ENCODE assay signal across 8 mouse cellular contexts in the genomic region with DNA sequence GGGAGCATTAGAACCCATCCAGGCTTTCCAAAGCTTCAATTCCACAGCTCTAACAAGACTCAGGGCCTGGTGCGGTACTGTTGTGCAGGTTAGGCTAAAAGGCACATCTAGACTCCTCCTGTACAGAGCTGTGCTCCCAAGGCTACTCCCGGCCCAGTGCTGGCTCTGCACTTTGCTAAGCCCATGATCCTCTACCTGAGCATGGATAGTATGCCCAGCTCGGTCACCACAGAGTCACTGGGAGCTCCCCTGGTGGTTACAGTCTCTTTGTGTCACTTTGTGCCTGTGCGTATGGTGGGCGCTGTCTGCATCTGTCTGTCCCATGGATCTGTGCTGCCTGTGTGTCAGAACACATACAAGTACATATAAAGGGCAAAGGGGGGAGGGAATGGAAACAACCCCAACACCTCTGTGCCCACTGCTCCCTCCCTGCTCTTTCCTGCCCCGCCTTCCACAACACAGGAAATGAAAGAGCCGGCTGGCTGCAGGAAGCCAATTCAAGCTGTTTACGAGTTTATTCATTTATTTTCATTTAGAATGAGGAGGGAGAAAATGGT. TPM values are rescaled to one million over a fixed set of nuclear protein-coding genes. Genes with fewer than 3 reads are reported as not detected.
A peak's percentile ranks its signal among the peaks of the same experiment; 100 is the strongest.
DNase-seq lines count a peak whose midpoint lies in the region; ATAC-seq lines count a peak whose summit lies in the region.

No protein-coding gene starts in this region.

- H3K36me3 ChIP-seq in heart, embryonic 11.5 days (ENCODE audit: control insufficient read depth, insufficient read depth, low read length), result no peaks in the 10 kb centered on the region
- H3K36me3 ChIP-seq in kidney, embryonic 15.5 days, result no peaks in the 10 kb centered on the region

- intact Hi-C loops in left cerebral cortex, postnatal 25 days (cut with DNase I), result loop anchor here (1.0 to 5.0 kb wide), 4 partner anchors 44 to 129 kb away; partner anchors contain the start of genes Cd81 and Tssc4

- peak overlapping the region; percentile 95 for H3K27ac ChIP-seq in heart, embryonic 11.5 days (ENCODE audit: low read depth, low read length)
- H3K27ac ChIP-seq in kidney, embryonic 15.5 days, result peak overlapping the region; percentile 93

- peaks cover 38% of the 10 kb centered on the region for H3K4me1 ChIP-seq in heart, embryonic 11.5 days (ENCODE audit: control insufficient read depth, insufficient read depth, low read length)
- H3K4me1 ChIP-seq in kidney, embryonic 15.5 days, result peaks cover 67% of the 10 kb centered on the region

- ATAC-seq in heart, embryonic 11.5 days (replicated peaks; ENCODE audit: insufficient number of reproducible peaks, low FRiP score, low TSS enrichment), result no peak
- peak; percentile 30 for ATAC-seq in kidney, embryonic 15.5 days (replicated peaks; ENCODE audit: low FRiP score)

- 0 out of 2 replicates have a peak overlapping the region, but pooled peaks have one; percentile 11 for H3K4me3 ChIP-seq in heart, embryonic 11.5 days (ENCODE audit: low read depth, low read length)
- no peak overlapping the region for H3K4me3 ChIP-seq in kidney, embryonic 15.5 days (replicated peaks)

- 45% methylated on average over 8 of the region's 8 CpGs for WGBS in heart, embryonic 11.5 days (ENCODE audit: insufficient replicate concordance)
- WGBS in kidney, embryonic 15.5 days, result 40% methylated on average over 8 of the region's 8 CpGs

- peak; percentile 50 for DNase-seq in adrenal gland, postnatal 10 days
- no peak for DNase-seq in adrenal gland, postnatal 4 days (ENCODE audit: low spot score in 2 of 2)
- DNase-seq in embryo, embryonic 11 days, result peak; percentile 56
- DNase-seq in lung, postnatal 14 days, result peak; percentile 67
- peak; percentile 73 to 74 for DNase-seq in spleen, postnatal 36 days (ENCODE audit: low spot score in 2 of 2)
- no peak for DNase-seq in left cerebral cortex, postnatal 25 days (ENCODE audit: low spot score in 2 of 2)

- no peaks in the 10 kb centered on the region for H3K9me3 ChIP-seq in heart, embryonic 11.5 days (replicated peaks; ENCODE audit: control insufficient read depth, low read length)
- no peaks in the 10 kb centered on the region for H3K9me3 ChIP-seq in kidney, embryonic 15.5 days (replicated peaks)

- H3K4me2 ChIP-seq in heart, embryonic 11.5 days, result peak overlapping the region; percentile 53
- H3K4me2 ChIP-seq in kidney, embryonic 15.5 days, result peak overlapping the region; percentile 33

- H3K9ac ChIP-seq in heart, embryonic 11.5 days (ENCODE audit: low read depth, low read length), result peak overlapping the region; percentile 52
- H3K9ac ChIP-seq in kidney, embryonic 15.5 days, result no peak overlapping the region

- no peaks in the 10 kb centered on the region for H3K27me3 ChIP-seq in heart, embryonic 11.5 days (ENCODE audit: control insufficient read depth, insufficient read depth, low read length)
- H3K27me3 ChIP-seq in kidney, embryonic 15.5 days, result no peaks in the 10 kb centered on the region

RNA-seq across cellular contexts. Expression of gene Tspan32, which starts 3.6 kb away (rescaled TPM):
- 1 to 10 TPM; 2.2 to 3.4 TPM for total RNA-seq in adrenal gland, postnatal 10 days (2021)
- total RNA-seq in adrenal gland, postnatal 4 days (2021), result 1 to 10 TPM; 1.5 to 2.6 TPM
- 18.2 and 19.5 TPM in 2 replicates for polyA plus RNA-seq in heart, embryonic 11.5 days (2014; fragmentation: Nextera tagmentation; extraction: Ambion mirVana)
- polyA plus RNA-seq in kidney, embryonic 15.5 days (2015; fragmentation: Nextera tagmentation; extraction: Ambion mirVana), result 2.2 and 2.3 TPM in 2 replicates
- total RNA-seq in left cerebral cortex, postnatal 25 days (2021), result under 1 TPM in 1 of 2 experiments, not detected in 1; 0.23 TPM

RNA-seq across cellular contexts. Expression of gene Ascl2, which starts 39.4 kb away (rescaled TPM):
- total RNA-seq in adrenal gland, postnatal 10 days (2021), result under 1 TPM in 1 of 2 experiments, not detected in 1; 0.24 TPM
- under 1 TPM; 0.36 to 0.96 TPM for total RNA-seq in adrenal gland, postnatal 4 days (2021)
- polyA plus RNA-seq in heart, embryonic 11.5 days (2014; fragmentation: Nextera tagmentation; extraction: Ambion mirVana), result 0.42 and 0.44 TPM in 2 replicates
- 0.73 and 1.1 TPM in 2 replicates for polyA plus RNA-seq in kidney, embryonic 15.5 days (2015; fragmentation: Nextera tagmentation; extraction: Ambion mirVana)
- not detected for total RNA-seq in left cerebral cortex, postnatal 25 days (2021)

RNA-seq across cellular contexts. Expression of gene Cd81, which starts 44.1 kb away (rescaled TPM):
- 100 to 1,000 TPM; 499 to 511 TPM for total RNA-seq in adrenal gland, postnatal 10 days (2021)
- total RNA-seq in adrenal gland, postnatal 4 days (2021), result 100 to 1,000 TPM; 659 to 670 TPM
- polyA plus RNA-seq in heart, embryonic 11.5 days (2014; fragmentation: Nextera tagmentation; extraction: Ambion mirVana), result 632 and 701 TPM in 2 replicates
- polyA plus RNA-seq in kidney, embryonic 15.5 days (2015; fragmentation: Nextera tagmentation; extraction: Ambion mirVana), result 519 and 576 TPM in 2 replicates
- total RNA-seq in left cerebral cortex, postnatal 25 days (2021), result 100 to 1,000 TPM; 407 to 414 TPM

Comparison
In these comparisons a context has a peak if more than half of its experiments do, and no peak if none do; other contexts are left out.
1. DNase-seq: peak in adrenal gland, postnatal 10 days (single experiment), embryo, embryonic 11 days (single experiment), lung, postnatal 14 days (single experiment) and spleen, postnatal 36 days (2 of 2); none in adrenal gland, postnatal 4 days (0 of 2) and left cerebral cortex, postnatal 25 days (0 of 2).